Mouse (Mus musculus) CD8-positive naive resting alpha-beta T cell, adult 57 days (primary cell): Measurements from ENCODE around the gene Smg1. TPM values are rescaled to one million over a fixed set of nuclear protein-coding genes. Genes with fewer than 3 reads are reported as not detected.

ENCODE experiments used
- total RNA-seq: library from RNA; stranded (reverse); gene quantifications from one replicate; pipeline ENCODE4 v1.2.4, GENCODE M21; 2023

The Smg1 gene
- 184 TPM for total RNA-seq

GRCm38 (mm10) chr7:118243453-118244385 lies at the start of gene Smg1:
Gene Smg1 (minus strand): TSS chr7:118243670.

GRCm38 (mm10) chr7:118129430-118130041 lies 113.9 kb downstream of the Smg1 start, which contains the start of gene Arl6ip1:
Gene Arl6ip1 (minus strand): TSS chr7:118129662.

GRCm38 (mm10) chr7:118115877-118116568 lies 127.4 kb downstream of the Smg1 start, which contains the start of gene Rps15a:
Gene Rps15a (minus strand): TSS chr7:118116188.

Other genes starting within 250 kb of the Smg1 start
- gene Rps15a, start 127.5 kb downstream of the Smg1 start, total RNA-seq: 3,761 TPM
- gene Arl6ip1, start 114.0 kb downstream of the Smg1 start, total RNA-seq: 119 TPM
- gene Syt17, start 204.6 kb upstream of the Smg1 start, total RNA-seq: not detected
- 0.46 TPM for gene Itpripl2, start 248.3 kb upstream of the Smg1 start, total RNA-seq